Mouse (Mus musculus): ENCODE results near the gene Tcf7l2. TPM values are rescaled to one million over a fixed set of nuclear protein-coding genes. Genes with fewer than 3 reads are reported as not detected.

Gene Tcf7l2
- polyA plus RNA-seq, 1 experiment from 2014 or later, result 105 TPM

- Histone ChIP-seq H3K27me3 (ENCODE audit: poor library complexity, severe bottlenecking) (peaks cover 26% of the 10 kb centered on the region), H3K36me3 (replicated peaks) (peaks cover 3% of the 10 kb centered on the region), H3K4me1 (peaks cover 37% of the 10 kb centered on the region), H3K27ac (no peak overlapping the region), H3K9me3 (no peaks in the 10 kb centered on the region), H3K4me3 (no peak overlapping the region)
- 93% methylated on average over 3 of the region's 3 CpGs for WGBS
- no peak for DNase-seq (ENCODE audit: extremely low spot score, low spot score)
Measured at GRCm38 (mm10) chr19:55937026-55937425, 195.4 kb downstream of the Tcf7l2 start.

DNA sequence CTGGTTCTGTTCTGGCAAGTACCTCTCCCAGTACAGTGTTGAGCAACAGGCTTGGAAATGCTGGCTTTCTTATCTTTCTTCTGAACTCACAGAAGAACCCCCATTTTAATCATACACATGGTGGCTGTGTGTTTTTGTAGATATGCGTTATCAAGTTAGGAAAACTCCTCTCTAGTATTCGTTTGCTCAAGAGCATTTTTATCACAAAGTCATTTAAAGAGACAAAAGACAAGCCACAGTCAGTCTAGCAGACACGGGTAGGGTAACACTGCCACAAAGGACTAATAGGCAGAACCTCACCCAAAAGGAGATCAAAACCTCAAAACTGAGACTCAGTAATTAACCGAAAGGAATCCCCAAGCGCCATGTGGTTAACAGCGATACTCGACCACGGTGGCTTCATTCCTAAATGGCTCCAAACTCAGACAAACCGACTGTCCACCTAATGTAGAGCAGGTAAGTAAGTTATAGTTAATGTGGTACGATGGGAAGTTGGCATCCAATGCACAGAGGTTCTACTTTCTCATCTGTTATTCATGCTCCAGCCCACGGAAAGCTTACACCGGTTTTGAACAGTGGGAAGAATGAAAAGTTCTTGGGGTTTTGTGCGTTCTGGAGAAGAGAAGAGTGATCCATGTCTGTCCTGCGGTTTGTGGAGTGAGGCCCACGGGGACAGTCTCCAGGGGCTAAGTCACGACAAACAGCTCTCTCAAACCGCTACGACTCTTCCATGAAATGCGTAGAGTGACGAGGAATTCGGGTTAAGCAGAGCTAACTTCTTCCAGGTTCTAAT, 196.8 kb downstream of the Tcf7l2 start:
- 94% methylated on average over 21 of the region's 21 CpGs for WGBS
- peaks cover 37% of the 10 kb centered on the region for H3K27me3 ChIP-seq (ENCODE audit: poor library complexity, severe bottlenecking)
- no peak overlapping the region for H3K4me3 ChIP-seq
- H3K27ac ChIP-seq, result peak overlapping the region; percentile 48; the same call in 1 of the 2 replicates
- no peaks in the 10 kb centered on the region for H3K9me3 ChIP-seq
- no peaks in the 10 kb centered on the region for H3K36me3 ChIP-seq (replicated peaks)
- H3K4me1 ChIP-seq, result peaks cover 39% of the 10 kb centered on the region
- no peak for DNase-seq (ENCODE audit: extremely low spot score, low spot score)

DNA sequence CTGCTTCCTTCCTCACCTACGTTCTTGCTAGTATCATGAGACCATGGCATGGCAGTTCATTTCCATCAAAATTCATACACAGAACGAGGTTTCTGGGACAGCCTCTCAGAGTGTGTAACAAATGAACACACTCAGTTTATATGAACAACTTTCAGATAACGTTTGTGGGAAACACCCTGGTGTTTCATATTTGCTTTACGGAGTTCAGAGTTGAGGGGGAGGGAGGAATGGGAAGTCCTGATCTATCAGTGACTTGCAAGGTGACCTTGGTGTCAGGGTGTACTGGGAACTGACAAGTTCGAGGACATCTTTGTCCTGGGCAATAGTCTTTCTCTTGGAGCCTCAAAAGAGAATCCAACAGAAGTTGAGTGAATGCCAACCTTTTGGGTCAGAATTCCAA, 197.5 kb downstream of the Tcf7l2 start:
- Histone ChIP-seq H3K36me3 (replicated peaks) (no peaks in the 10 kb centered on the region), H3K27ac (peak overlapping the region; percentile 56), H3K4me1 (peaks cover 33% of the 10 kb centered on the region), H3K9me3 (no peaks in the 10 kb centered on the region), H3K4me3 (no peak overlapping the region), H3K27me3 (ENCODE audit: poor library complexity, severe bottlenecking) (peaks cover 37% of the 10 kb centered on the region)
- 90% methylated on average over 5 of the region's 5 CpGs for WGBS
- DNase-seq (ENCODE audit: extremely low spot score, low spot score), result no peak

DNA sequence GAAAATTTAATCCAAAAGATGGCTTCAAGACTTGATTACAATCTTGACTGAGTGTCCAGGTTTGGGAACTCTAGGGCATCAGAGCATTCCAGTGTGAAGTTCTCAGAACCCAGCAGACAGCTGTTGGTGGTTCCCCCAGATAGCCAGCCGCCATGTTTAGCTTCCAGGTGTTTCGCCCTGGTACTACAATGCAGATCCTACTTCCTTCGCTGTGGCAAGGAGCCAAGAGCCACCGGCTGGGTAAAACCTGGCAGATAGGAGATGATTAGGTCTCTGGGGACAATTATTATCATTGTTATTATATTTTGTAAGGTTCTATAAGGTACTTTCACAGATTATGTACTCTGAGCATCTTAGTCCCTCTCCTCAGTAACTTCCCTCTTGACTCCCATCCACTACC, 198.1 kb downstream of the Tcf7l2 start:
- Histone ChIP-seq H3K9me3 (no peaks in the 10 kb centered on the region), H3K4me1 (peaks cover 26% of the 10 kb centered on the region), H3K4me3 (no peak overlapping the region), H3K27ac (peak overlapping the region; percentile 56), H3K36me3 (replicated peaks) (no peaks in the 10 kb centered on the region), H3K27me3 (ENCODE audit: poor library complexity, severe bottlenecking) (peaks cover 37% of the 10 kb centered on the region)
- WGBS, result 94% methylated on average over 4 of the region's 4 CpGs
- no peak for DNase-seq (ENCODE audit: extremely low spot score, low spot score)

DNA sequence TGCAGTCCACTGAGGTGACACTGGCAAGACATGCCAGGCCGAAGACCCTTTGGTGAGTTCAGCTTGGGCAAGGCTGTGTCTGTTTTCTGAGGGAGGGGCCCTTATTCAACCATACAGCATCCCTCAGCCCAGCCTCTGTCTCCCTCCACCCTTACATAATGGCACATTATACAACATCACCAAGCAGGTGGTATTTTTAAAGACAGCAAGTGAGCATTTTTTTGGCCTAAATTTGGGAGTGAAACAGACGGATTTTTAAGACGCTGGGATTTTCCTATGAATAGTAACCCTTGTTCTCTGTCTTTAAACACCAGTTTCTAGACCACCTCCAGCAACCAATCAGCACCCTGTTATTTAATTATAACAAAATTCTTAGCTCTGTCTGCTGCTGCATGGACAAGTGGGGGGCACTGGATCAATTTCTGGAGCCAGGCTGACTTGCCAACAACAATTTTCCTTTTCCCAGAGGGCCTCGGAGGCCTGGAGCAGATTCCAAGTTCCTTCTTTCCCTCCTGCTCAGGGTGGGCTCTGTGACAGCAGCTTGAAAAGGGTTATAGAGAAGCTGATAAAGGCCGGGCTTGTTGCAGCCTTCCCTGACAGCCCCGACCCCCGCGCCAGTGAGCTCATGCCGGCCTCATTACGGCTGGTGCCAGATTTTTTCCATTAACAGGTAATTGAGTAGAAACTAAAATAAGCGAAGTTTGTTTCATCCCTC, 199.1 kb downstream of the Tcf7l2 start:
- H3K27ac ChIP-seq, result peak overlapping the region; percentile 77
- no peaks in the 10 kb centered on the region for H3K36me3 ChIP-seq (replicated peaks)
- peak overlapping the region; percentile 23; the same call in 1 of the 2 replicates for H3K4me3 ChIP-seq
- peaks cover 37% of the 10 kb centered on the region for H3K27me3 ChIP-seq (ENCODE audit: poor library complexity, severe bottlenecking)
- WGBS, result 23% methylated on average over 11 of the region's 11 CpGs
- peak; percentile 47 for DNase-seq (ENCODE audit: extremely low spot score, low spot score)
- no peaks in the 10 kb centered on the region for H3K9me3 ChIP-seq
- H3K4me1 ChIP-seq, result peaks cover 23% of the 10 kb centered on the region

DNA sequence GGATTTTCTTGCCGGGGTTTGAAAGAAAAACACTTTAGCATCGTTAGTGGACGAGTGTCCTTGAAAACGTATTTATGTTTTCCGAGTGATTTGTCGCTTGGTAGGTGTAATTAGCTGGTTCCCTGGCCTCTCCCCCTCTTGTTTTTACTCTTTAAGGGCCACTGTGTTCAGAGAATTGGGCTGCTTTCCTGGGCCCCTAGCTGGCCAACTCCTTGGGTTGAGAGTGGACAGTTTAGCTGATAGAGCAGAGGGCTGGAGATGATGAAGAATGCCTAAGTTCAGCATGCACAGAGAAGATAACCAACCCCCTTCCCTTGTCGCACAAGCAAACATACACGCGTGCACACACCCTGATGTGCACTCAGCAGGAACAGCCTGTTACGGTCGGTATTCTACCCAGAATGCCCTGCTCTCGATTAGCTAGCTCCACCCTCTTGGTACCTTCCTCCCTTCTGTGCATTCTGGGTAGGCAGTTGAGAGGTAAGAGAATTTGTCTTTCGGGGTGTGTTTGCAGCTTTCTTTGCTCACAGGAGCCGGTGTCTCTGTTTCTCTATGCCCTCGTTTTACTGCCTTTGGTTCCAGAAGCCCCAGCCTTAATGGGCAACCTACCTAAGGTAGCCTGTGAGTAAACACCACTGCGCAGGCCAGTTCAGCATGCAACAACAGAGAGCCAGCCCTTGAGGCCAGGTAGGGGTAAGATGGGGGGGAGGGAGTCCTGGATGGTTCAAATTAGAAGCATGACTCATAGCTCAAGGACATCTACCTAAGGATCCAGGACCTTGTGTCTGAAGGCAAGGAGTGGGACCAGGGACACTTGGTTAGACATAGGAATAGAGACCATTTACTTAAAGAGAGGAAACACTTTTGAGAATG, 199.9 kb downstream of the Tcf7l2 start:
- Histone ChIP-seq H3K4me3 (peak overlapping the region; percentile 23; the same call in 1 of the 2 replicates), H3K36me3 (replicated peaks) (no peaks in the 10 kb centered on the region), H3K27ac (peak overlapping the region; percentile 77), H3K27me3 (ENCODE audit: poor library complexity, severe bottlenecking) (peaks cover 37% of the 10 kb centered on the region), H3K4me1 (peaks cover 23% of the 10 kb centered on the region), H3K9me3 (no peaks in the 10 kb centered on the region)
- no peak for DNase-seq (ENCODE audit: extremely low spot score, low spot score)
- 55% methylated on average over 16 of the region's 16 CpGs for WGBS

GRCm38 (mm10) chr19:55951397-55951796, 209.8 kb downstream of the Tcf7l2 start:
- Histone ChIP-seq H3K4me3 (no peak overlapping the region), H3K4me1 (peaks cover 16% of the 10 kb centered on the region), H3K36me3 (replicated peaks) (no peaks in the 10 kb centered on the region), H3K9me3 (no peaks in the 10 kb centered on the region), H3K27ac (no peak overlapping the region), H3K27me3 (ENCODE audit: poor library complexity, severe bottlenecking) (no peaks in the 10 kb centered on the region)
- DNase-seq (ENCODE audit: extremely low spot score, low spot score), result no peak
- 91% methylated on average over 5 of the region's 5 CpGs for WGBS

DNA sequence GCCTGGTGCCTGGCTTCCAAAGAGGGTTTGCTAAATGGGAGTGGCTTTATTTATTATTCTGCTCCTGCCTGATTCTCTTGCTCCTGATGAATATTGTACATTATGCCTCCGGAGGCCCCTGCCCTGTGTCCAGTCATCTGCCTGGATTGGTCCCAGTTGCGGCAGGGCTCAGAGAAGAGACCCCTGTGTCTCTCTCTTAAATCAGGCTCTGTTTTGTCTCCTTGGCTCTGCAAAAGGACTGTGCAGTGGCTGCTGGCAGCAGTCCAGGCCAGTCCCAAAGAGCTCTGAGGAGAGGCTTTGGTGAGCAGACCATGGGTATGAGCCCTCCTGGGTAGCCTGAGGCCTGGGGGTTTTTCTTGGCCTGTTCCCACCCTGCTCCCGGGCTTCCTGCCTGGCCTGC, 211.6 kb downstream of the Tcf7l2 start:
- Histone ChIP-seq H3K36me3 (replicated peaks) (no peaks in the 10 kb centered on the region), H3K4me3 (no peak overlapping the region), H3K27ac (peak overlapping the region; percentile 22; the same call in 1 of the 2 replicates), H3K4me1 (peaks cover 16% of the 10 kb centered on the region), H3K27me3 (ENCODE audit: poor library complexity, severe bottlenecking) (no peaks in the 10 kb centered on the region), H3K9me3 (no peaks in the 10 kb centered on the region)
- DNase-seq (ENCODE audit: extremely low spot score, low spot score), result no peak
- 77% methylated on average over 3 of the region's 3 CpGs for WGBS

DNA sequence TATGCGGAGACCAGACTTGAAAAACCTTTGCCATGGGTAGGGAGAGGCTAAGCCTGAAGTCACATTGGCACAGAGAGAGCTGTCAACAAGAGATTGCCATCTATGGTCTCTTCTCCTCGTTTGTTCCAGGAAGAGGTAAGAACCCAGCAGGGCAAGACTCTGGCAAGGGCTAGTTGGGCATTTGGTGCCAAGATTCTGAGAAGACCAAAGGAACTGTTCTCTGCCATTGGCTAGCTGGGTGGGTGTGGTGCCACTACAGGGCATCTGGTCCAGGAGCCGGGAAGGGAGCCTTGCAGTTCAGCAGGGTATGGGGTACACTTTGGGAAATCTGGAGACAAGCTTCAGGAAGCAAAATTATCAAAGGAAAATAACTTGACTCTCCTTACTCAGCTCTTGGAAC, 213.5 kb downstream of the Tcf7l2 start:
- Histone ChIP-seq H3K9me3 (peaks cover 18% of the 10 kb centered on the region), H3K36me3 (replicated peaks) (no peaks in the 10 kb centered on the region), H3K4me3 (no peak overlapping the region), H3K27me3 (ENCODE audit: poor library complexity, severe bottlenecking) (no peaks in the 10 kb centered on the region), H3K4me1 (peaks cover 8% of the 10 kb centered on the region), H3K27ac (no peak overlapping the region)
- 79% methylated on average over 3 of the region's 3 CpGs for WGBS
- DNase-seq (ENCODE audit: extremely low spot score, low spot score), result no peak

GRCm38 (mm10) chr19:55956745-55957144, 215.1 kb downstream of the Tcf7l2 start:
- Histone ChIP-seq H3K4me3 (no peak overlapping the region), H3K27ac (no peak overlapping the region), H3K9me3 (peaks cover 19% of the 10 kb centered on the region), H3K27me3 (ENCODE audit: poor library complexity, severe bottlenecking) (no peaks in the 10 kb centered on the region), H3K4me1 (peaks cover 8% of the 10 kb centered on the region), H3K36me3 (replicated peaks) (no peaks in the 10 kb centered on the region)
- WGBS, result 95% methylated on average over 6 of the region's 6 CpGs
- no peak for DNase-seq (ENCODE audit: extremely low spot score, low spot score)

- Histone ChIP-seq H3K4me1 (0 out of 2 replicates have a peak, but pooled peaks cover under 1% of the 10 kb centered on the region), H3K36me3 (replicated peaks) (no peaks in the 10 kb centered on the region), H3K27me3 (ENCODE audit: poor library complexity, severe bottlenecking) (peaks cover 25% of the 10 kb centered on the region), H3K4me3 (no peak overlapping the region), H3K9me3 (peaks cover 8% of the 10 kb centered on the region), H3K27ac (no peak overlapping the region)
- 94% methylated on average over 3 of the region's 3 CpGs for WGBS
- no peak for DNase-seq (ENCODE audit: extremely low spot score, low spot score)
Measured at GRCm38 (mm10) chr19:55964421-55964820, 222.8 kb downstream of the Tcf7l2 start.

DNA sequence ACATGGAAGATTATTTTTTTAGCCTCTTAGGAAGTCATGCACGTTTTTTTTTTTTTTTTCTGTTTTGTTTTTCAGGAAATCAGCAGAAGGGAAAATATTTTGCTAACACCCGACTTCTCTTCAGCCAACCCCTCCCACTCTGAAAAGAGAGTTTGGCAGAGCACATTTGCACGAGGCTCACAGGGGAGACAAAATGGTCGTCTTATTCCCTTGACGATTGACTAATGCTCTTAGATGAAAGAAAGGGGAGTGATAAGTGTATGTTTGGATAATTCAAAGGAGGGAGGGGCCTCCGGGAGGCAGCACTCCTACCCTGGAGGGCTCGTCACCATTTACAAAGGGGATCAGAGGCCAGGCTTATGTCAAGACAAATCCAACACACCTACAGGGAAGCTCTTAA, 224.4 kb downstream of the Tcf7l2 start:
- Histone ChIP-seq H3K4me3 (no peak overlapping the region), H3K36me3 (replicated peaks) (no peaks in the 10 kb centered on the region), H3K27ac (no peak overlapping the region), H3K4me1 (peaks cover 16% of the 10 kb centered on the region), H3K27me3 (ENCODE audit: poor library complexity, severe bottlenecking) (peaks cover 32% of the 10 kb centered on the region), H3K9me3 (no peaks in the 10 kb centered on the region)
- DNase-seq (ENCODE audit: extremely low spot score, low spot score), result no peak
- 55% methylated on average over 7 of the region's 7 CpGs for WGBS
